Mouse (Mus musculus) neural tube, embryonic 11.5 days (tissue): ENCODE measurements around the gene Btbd19. TPM values are rescaled to one million over a fixed set of nuclear protein-coding genes. Genes with fewer than 3 reads are reported as not detected.

Experiments
- ATAC-seq: fragments of 200-750 bp; cut with Nextera tagmentation; 2 replicates; pipeline ENCODE4 v1.8.0; 2017; ENCODE audit warnings: moderate number of reproducible peaks, mild to moderate bottlenecking, moderate TSS enrichment, moderate library complexity; ENCODE audit not compliant: insufficient read depth, low FRiP score, low TSS enrichment
- DNase-seq: peaks from one replicate; pipeline ENCODE4 v3.0.0-alpha.2; 2015; ENCODE audit warnings: low spot score
- H3K27ac ChIP-seq: fragments of 300-500 bp; sonication (generic); 2 replicates; pipeline ENCODE4 v1.5.1; 2014; ENCODE audit warnings: low read depth, mild to moderate bottlenecking, low read length
- H3K27me3 ChIP-seq: fragments of 300-500 bp; sonication (generic); 2 replicates; pipeline ENCODE4 v1.6.1; 2014; ENCODE audit warnings: mild to moderate bottlenecking, low read length, mixed read lengths; ENCODE audit not compliant: control insufficient read depth, insufficient read depth
- H3K36me3 ChIP-seq: fragments of 300-500 bp; sonication (generic); 2 replicates; pipeline ENCODE4 v1.6.1; 2014; ENCODE audit warnings: mild to moderate bottlenecking, low read length, moderate library complexity, mixed read lengths; ENCODE audit not compliant: control insufficient read depth, insufficient read depth
- H3K4me1 ChIP-seq: fragments of 300-500 bp; sonication (generic); 2 replicates; pipeline ENCODE4 v1.6.1; 2014; ENCODE audit warnings: low read length, mixed read lengths; ENCODE audit not compliant: control insufficient read depth, insufficient read depth
- H3K4me2 ChIP-seq: fragments of 300-500 bp; sonication (generic); 2 replicates; pipeline ENCODE4 v1.6.1; 2014; ENCODE audit warnings: low read depth, mild to moderate bottlenecking, moderate library complexity
- H3K4me3 ChIP-seq: fragments of 300-500 bp; sonication (generic); 2 replicates; pipeline ENCODE4 v1.5.1; 2014; ENCODE audit warnings: low read depth, low read length
- H3K9ac ChIP-seq: fragments of 300-500 bp; sonication (generic); 2 replicates; pipeline ENCODE4 v1.6.1; 2014; ENCODE audit warnings: mild to moderate bottlenecking, low read length
- H3K9me3 ChIP-seq: fragments of 300-500 bp; sonication (generic); 2 replicates; pipeline ENCODE4 v1.6.1; 2016; ENCODE audit warnings: low read length; ENCODE audit not compliant: control insufficient read depth
- WGBS: fragments of 180-500 bp; shearing (Covaris S2); extraction: QIAGEN DNeasy Blood & Tissue Kit; methylation state at CpG from one replicate; pipeline ENCODE4 v1.1.7; 2014; 5-methylcytosine and 5-hydroxymethylcytosine counted together
- polyA plus RNA-seq: library from polyadenylated mRNA; unstranded; fragments of >200 nt; fragmentation: Nextera tagmentation; extraction: Ambion mirVana; gene quantifications from 2 replicates; pipeline ENCODE4 v1.2.1, GENCODE M21; 2014

Gene Btbd19
- polyA plus RNA-seq, 1 experiment from 2014 or later: 3.4 TPM

- H3K4me2 ChIP-seq: no peak overlapping the region
- WGBS: 85% methylated on average over 1 of the region's 1 CpGs
- no peak overlapping the region for H3K9ac ChIP-seq
- ATAC-seq (no peak), DNase-seq (no peak)
- H3K9me3 ChIP-seq: no peaks in the 10 kb centered on the region
- no peaks in the 10 kb centered on the region for H3K27me3 ChIP-seq
- peaks cover 25% of the 10 kb centered on the region for H3K36me3 ChIP-seq
- H3K27ac ChIP-seq: no peak overlapping the region
- H3K4me3 ChIP-seq: no peak overlapping the region
- H3K4me1 ChIP-seq: no peaks in the 10 kb centered on the region; the same call in 1 of the 2 replicates
Measured at GRCm38 (mm10) chr4:117151416-117151815, 25.9 kb upstream of the Btbd19 start.

GRCm38 (mm10) chr4:117150212-117150733 is 24.7 kb upstream of the Btbd19 start:
- no peak overlapping the region for H3K4me2 ChIP-seq
- WGBS: 90% methylated on average over 6 of the region's 6 CpGs
- ATAC-seq: peak; percentile 21; the same call in 1 of the 2 replicates
- no peaks in the 10 kb centered on the region for H3K9me3 ChIP-seq
- H3K4me1 ChIP-seq: no peaks in the 10 kb centered on the region; the same call in 1 of the 2 replicates
- no peaks in the 10 kb centered on the region for H3K27me3 ChIP-seq
- peaks cover 25% of the 10 kb centered on the region for H3K36me3 ChIP-seq
- H3K27ac ChIP-seq: no peak overlapping the region
- no peak for DNase-seq
- H3K4me3 ChIP-seq: no peak overlapping the region
- H3K9ac ChIP-seq: no peak overlapping the region

- no peak overlapping the region for H3K9ac ChIP-seq
- H3K9me3 ChIP-seq: no peaks in the 10 kb centered on the region
- H3K36me3 ChIP-seq: peaks cover 25% of the 10 kb centered on the region
- no peaks in the 10 kb centered on the region for H3K27me3 ChIP-seq
- no peak overlapping the region for H3K4me2 ChIP-seq
- no peaks in the 10 kb centered on the region for H3K4me1 ChIP-seq
- no peak overlapping the region for H3K27ac ChIP-seq
- no peak overlapping the region for H3K4me3 ChIP-seq
- 68% methylated on average over 6 of the region's 6 CpGs for WGBS
- ATAC-seq: no peak
- no peak for DNase-seq
Measured at GRCm38 (mm10) chr4:117149291-117150211, 24.0 kb upstream of the Btbd19 start.

- peaks cover 22% of the 10 kb centered on the region for H3K36me3 ChIP-seq
- H3K9me3 ChIP-seq: no peaks in the 10 kb centered on the region
- no peak overlapping the region for H3K4me2 ChIP-seq
- ATAC-seq (no peak), DNase-seq (no peak)
- H3K27ac ChIP-seq: no peak overlapping the region
- no peaks in the 10 kb centered on the region for H3K27me3 ChIP-seq
- no peaks in the 10 kb centered on the region for H3K4me1 ChIP-seq
- 73% methylated on average over 24 of the region's 24 CpGs for WGBS
- H3K4me3 ChIP-seq: no peak overlapping the region; the same call in 1 of the 2 replicates
- H3K9ac ChIP-seq: no peak overlapping the region
Measured at GRCm38 (mm10) chr4:117148815-117149214, 23.3 kb upstream of the Btbd19 start.

GRCm38 (mm10) chr4:117148047-117148713 is 22.7 kb upstream of the Btbd19 start:
- H3K4me2 ChIP-seq: no peak overlapping the region
- H3K4me1 ChIP-seq: no peaks in the 10 kb centered on the region
- H3K9me3 ChIP-seq: no peaks in the 10 kb centered on the region
- 86% methylated on average over 18 of the region's 18 CpGs for WGBS
- no peak for DNase-seq
- H3K9ac ChIP-seq: no peak overlapping the region
- H3K27ac ChIP-seq: no peak overlapping the region
- no peak overlapping the region for H3K4me3 ChIP-seq
- peaks cover 17% of the 10 kb centered on the region for H3K36me3 ChIP-seq
- no peaks in the 10 kb centered on the region for H3K27me3 ChIP-seq
- no peak for ATAC-seq

- DNase-seq: peak; percentile 83
- Histone ChIP-seq H3K9ac (no peak overlapping the region), H3K27me3 (no peaks in the 10 kb centered on the region), H3K4me1 (no peaks in the 10 kb centered on the region), H3K4me2 (no peak overlapping the region), H3K4me3 (no peak overlapping the region), H3K9me3 (no peaks in the 10 kb centered on the region), H3K36me3 (peaks cover 7% of the 10 kb centered on the region), H3K27ac (no peak overlapping the region)
- ATAC-seq: no peak
- 29% methylated on average over 15 of the region's 15 CpGs for WGBS
Measured at GRCm38 (mm10) chr4:117146176-117146575, 20.7 kb upstream of the Btbd19 start.

- Histone ChIP-seq H3K9ac (no peak overlapping the region), H3K27me3 (no peaks in the 10 kb centered on the region), H3K27ac (no peak overlapping the region), H3K9me3 (no peaks in the 10 kb centered on the region), H3K36me3 (peaks cover 1% of the 10 kb centered on the region; the same call in 1 of the 2 replicates), H3K4me1 (no peaks in the 10 kb centered on the region), H3K4me3 (no peak overlapping the region), H3K4me2 (no peak overlapping the region)
- 94% methylated on average over 13 of the region's 13 CpGs for WGBS
- no peak for ATAC-seq
- no peak for DNase-seq
Measured at GRCm38 (mm10) chr4:117145248-117145647, 19.7 kb upstream of the Btbd19 start.

- Histone ChIP-seq H3K4me2 (no peak overlapping the region), H3K4me3 (no peak overlapping the region), H3K9ac (no peak overlapping the region), H3K4me1 (no peaks in the 10 kb centered on the region), H3K27me3 (no peaks in the 10 kb centered on the region), H3K27ac (no peak overlapping the region), H3K9me3 (no peaks in the 10 kb centered on the region), H3K36me3 (no peaks in the 10 kb centered on the region)
- 55% methylated on average over 7 of the region's 7 CpGs for WGBS
- no peak for ATAC-seq
- no peak for DNase-seq
Measured at GRCm38 (mm10) chr4:117143023-117143422, 17.5 kb upstream of the Btbd19 start.
